Mouse (Mus musculus) ZHBTc4 (cell line): ENCODE results near the gene Phf2.
A peak's percentile ranks its signal among the peaks of the same experiment; 100 is the strongest.
"Not testable (repeated sequence)": the region's sequence is repeated elsewhere in the genome, so short reads cannot be mapped to it uniquely, and the experiment has no call there.

Experiments
- DNase-seq: peaks from one replicate; pipeline ENCODE4 v3.0.0-alpha.2; 2011; ENCODE audit warnings: low read depth, low spot score

The Phf2 gene

GRCm38 (mm10) chr13:48809668-48810067 lies 61.3 kb downstream of the Phf2 start:
- DNase-seq = not testable (repeated sequence)

- peak; percentile 81 for DNase-seq
Observed at GRCm38 (mm10) chr13:48807481-48808031, 63.4 kb downstream of the Phf2 start.

GRCm38 (mm10) chr13:48802181-48802580 lies 68.7 kb downstream of the Phf2 start:
- peak; percentile 68 for DNase-seq

GRCm38 (mm10) chr13:48800850-48801546 lies 69.9 kb downstream of the Phf2 start:
- DNase-seq = peak; percentile 73

GRCm38 (mm10) chr13:48798256-48798771 lies 72.6 kb downstream of the Phf2 start:
- no peak for DNase-seq

- no peak for DNase-seq
Observed at GRCm38 (mm10) chr13:48796906-48797305, 74.0 kb downstream of the Phf2 start.

- DNase-seq = no peak
Observed at GRCm38 (mm10) chr13:48795711-48796110, 75.2 kb downstream of the Phf2 start.

- DNase-seq = no peak
Observed at GRCm38 (mm10) chr13:48784594-48785298, 86.2 kb downstream of the Phf2 start.

GRCm38 (mm10) chr13:48784151-48784550 lies 86.8 kb downstream of the Phf2 start:
- DNase-seq = peak; percentile 19

- peak; percentile 62 for DNase-seq
Observed at GRCm38 (mm10) chr13:48782727-48783725, 87.9 kb downstream of the Phf2 start.

- DNase-seq = no peak
Observed at GRCm38 (mm10) chr13:48780345-48781010, 90.4 kb downstream of the Phf2 start.

GRCm38 (mm10) chr13:48779592-48780344 lies 91.2 kb downstream of the Phf2 start:
- no peak for DNase-seq

GRCm38 (mm10) chr13:48778138-48778537 lies 92.8 kb downstream of the Phf2 start:
- DNase-seq = no peak

GRCm38 (mm10) chr13:48774506-48774905 lies 96.4 kb downstream of the Phf2 start:
- no peak for DNase-seq

- no peak for DNase-seq
Observed at GRCm38 (mm10) chr13:48768109-48768508, 102.8 kb downstream of the Phf2 start.

GRCm38 (mm10) chr13:48763701-48764245 lies 107.1 kb downstream of the Phf2 start:
- DNase-seq = peak; percentile 58

- DNase-seq = no peak
Observed at GRCm38 (mm10) chr13:48760855-48761436, 110.0 kb downstream of the Phf2 start.

- DNase-seq = no peak
Observed at GRCm38 (mm10) chr13:48756769-48757168, 114.2 kb downstream of the Phf2 start.
